Mouse (Mus musculus) activated CD4-positive, CD25-positive, alpha-beta regulatory T cell, adult 4 months (primary cell): ENCODE measurements around the gene Wfikkn1. TPM values are rescaled to one million over a fixed set of nuclear protein-coding genes. Genes with fewer than 3 reads are reported as not detected.

ENCODE experiments used
- ATAC-seq: one replicate; pipeline ENCODE4 v1.8.0; 2017
- polyA plus RNA-seq, 2 experiments: library from polyadenylated mRNA; unstranded; fragments of 100-300 nt; shearing (Covaris generic); gene quantifications; one replicate each; pipeline ENCODE4 v1.2.1; 2017

Wfikkn1 gene
- polyA plus RNA-seq, 2 experiments from 2014 or later, result 0.48 to 0.82 TPM

- ATAC-seq, result no peak
These were observed 12.6 kb downstream of the Wfikkn1 start for GRCm38 (mm10) chr17:25867836-25868600.

GRCm38 (mm10) chr17:25867509-25867835 lies 13.2 kb downstream of the Wfikkn1 start:
- ATAC-seq, result no peak

GRCm38 (mm10) chr17:25866172-25866571 lies 14.5 kb downstream of the Wfikkn1 start:
- ATAC-seq, result no peak

GRCm38 (mm10) chr17:25865288-25865687 lies 15.4 kb downstream of the Wfikkn1 start:
- ATAC-seq, result no peak

GRCm38 (mm10) chr17:25864311-25864710 lies 16.3 kb downstream of the Wfikkn1 start:
- no peak for ATAC-seq

- no peak for ATAC-seq
These were observed 17.0 kb downstream of the Wfikkn1 start for GRCm38 (mm10) chr17:25863681-25864080.

- peak; percentile 4 for ATAC-seq
These were observed 18.7 kb downstream of the Wfikkn1 start for GRCm38 (mm10) chr17:25861704-25862612.

GRCm38 (mm10) chr17:25860832-25861703 lies 19.6 kb downstream of the Wfikkn1 start, which contains the start of gene Wdr90:
TSS of gene Wdr90 (minus strand) at chr17:25861501.
- ATAC-seq, result peak; percentile 99

GRCm38 (mm10) chr17:25860229-25860628 lies 20.4 kb downstream of the Wfikkn1 start:
- ATAC-seq, result no peak

- ATAC-seq, result peak; percentile 100
These were observed 36.2 kb downstream of the Wfikkn1 start, which contains the start of gene Rhot2 for GRCm38 (mm10) chr17:25844396-25844901. TSS of gene Rhot2 (minus strand) at chr17:25844851.

GRCm38 (mm10) chr17:25843636-25844395 lies 36.8 kb downstream of the Wfikkn1 start:
- peak; percentile 6 for ATAC-seq

- ATAC-seq, result no peak
These were observed 37.5 kb downstream of the Wfikkn1 start for GRCm38 (mm10) chr17:25843122-25843521.

- ATAC-seq, result no peak
These were observed 38.1 kb downstream of the Wfikkn1 start for GRCm38 (mm10) chr17:25842509-25842908.

GRCm38 (mm10) chr17:25841117-25841880 lies 39.4 kb downstream of the Wfikkn1 start, which contains the start of gene Gm20683:
TSS of gene Gm20683 (minus strand) at chr17:25841763.
- no peak for ATAC-seq

GRCm38 (mm10) chr17:25840519-25840918 lies 40.1 kb downstream of the Wfikkn1 start:
- ATAC-seq, result no peak

- no peak for ATAC-seq
These were observed 41.0 kb downstream of the Wfikkn1 start for GRCm38 (mm10) chr17:25839455-25840235.

- no peak for ATAC-seq
These were observed 41.8 kb downstream of the Wfikkn1 start for GRCm38 (mm10) chr17:25838904-25839303.

- ATAC-seq, result no peak
These were observed 43.1 kb downstream of the Wfikkn1 start for GRCm38 (mm10) chr17:25837533-25837932.

- ATAC-seq, result no peak
These were observed 43.6 kb downstream of the Wfikkn1 start, which contains the start of gene Rhbdl1 for GRCm38 (mm10) chr17:25837076-25837410. TSS of gene Rhbdl1 (minus strand) at chr17:25837295.
